Mouse (Mus musculus) heart, adult 11 months (tissue): ENCODE measurements around the gene Surf1.

ENCODE experiments used
- DNase-seq: peaks from one replicate; pipeline ENCODE4 v3.0.0; 2022

Gene Surf1

GRCm38 (mm10) chr2:26915927-26916728 is at the start of gene Surf1, which contains the start of gene Surf2:
Surf1 (minus strand) TSS chr2:26916530.
Surf2 (plus strand) TSS chr2:26916367.
- peak; percentile 99 for DNase-seq

- DNase-seq, result no peak
These were observed 48.5 kb upstream of the Surf1 start for GRCm38 (mm10) chr2:26964724-26965370.

- peak; percentile 99 for DNase-seq
These were observed 47.8 kb upstream of the Surf1 start, which contains the start of gene Rexo4 for GRCm38 (mm10) chr2:26963923-26964723. Rexo4 (minus strand) TSS chr2:26964386.

GRCm38 (mm10) chr2:26960756-26961155 is 44.4 kb upstream of the Surf1 start:
- no peak for DNase-seq

- DNase-seq, result no peak
These were observed 41.1 kb upstream of the Surf1 start for GRCm38 (mm10) chr2:26957488-26957859.

GRCm38 (mm10) chr2:26956811-26957487 is 40.6 kb upstream of the Surf1 start:
- no peak for DNase-seq

- DNase-seq, result no peak
These were observed 38.5 kb upstream of the Surf1 start for GRCm38 (mm10) chr2:26954735-26955395.

- no peak for DNase-seq
These were observed 36.5 kb upstream of the Surf1 start for GRCm38 (mm10) chr2:26952866-26953265.

- no peak for DNase-seq
These were observed 35.9 kb upstream of the Surf1 start for GRCm38 (mm10) chr2:26952193-26952592.

- DNase-seq, result no peak
These were observed 35.1 kb upstream of the Surf1 start for GRCm38 (mm10) chr2:26951346-26951905.

- no peak for DNase-seq
These were observed 34.1 kb upstream of the Surf1 start for GRCm38 (mm10) chr2:26950411-26950810.

- DNase-seq, result no peak
These were observed 26.9 kb upstream of the Surf1 start for GRCm38 (mm10) chr2:26943253-26943652.

- peak; percentile 95 for DNase-seq
These were observed 25.2 kb upstream of the Surf1 start for GRCm38 (mm10) chr2:26941539-26941938.

- no peak for DNase-seq
These were observed 20.1 kb upstream of the Surf1 start for GRCm38 (mm10) chr2:26936425-26936824.

GRCm38 (mm10) chr2:26935286-26935685 is 19.0 kb upstream of the Surf1 start:
- no peak for DNase-seq

GRCm38 (mm10) chr2:26933304-26934055 is 17.1 kb upstream of the Surf1 start, which contains the start of the genes Surf4 and Stkld1:
Surf4 (minus strand) TSS chr2:26933928.
Stkld1 (plus strand) TSS chr2:26934047.
- peak; percentile 99 for DNase-seq

- DNase-seq, result no peak
These were observed 16.4 kb upstream of the Surf1 start for GRCm38 (mm10) chr2:26932473-26933303.

GRCm38 (mm10) chr2:26930390-26930789 is 14.1 kb upstream of the Surf1 start:
- DNase-seq, result no peak

- no peak for DNase-seq
These were observed 11.6 kb upstream of the Surf1 start for GRCm38 (mm10) chr2:26927745-26928476.
